Mouse (Mus musculus) lung, embryonic 15.5 days (tissue): Measurements from ENCODE around the gene Sycn. TPM values are rescaled to one million over a fixed set of nuclear protein-coding genes. Genes with fewer than 3 reads are reported as not detected.

Experiments used
- microRNA-seq: library from miRNA; unstranded; fragments of <30 nt; microRNA quantifications from one replicate; pipeline ENCODE4, GENCODE M21; 2016
- polyA plus RNA-seq: library from polyadenylated mRNA; unstranded; fragments of >200 nt; fragmentation: Nextera tagmentation; extraction: Ambion mirVana; gene quantifications from 2 replicates; pipeline ENCODE4 v1.2.1, GENCODE M21; 2015

Gene Sycn
- polyA plus RNA-seq, 1 experiment from 2014 or later: not detected

Small RNAs within 50 kb of the gene (microRNA-seq; reads per million reads assigned to microRNA genes)
- not detected for gene Mir7049

Other genes with a start within 250 kb of the Sycn start
- not detected in 2 replicates for gene Selenov, start 249.7 kb upstream of the Sycn start, polyA plus RNA-seq
- 0.75 and 0.94 TPM in 2 replicates for gene Dll3, start 238.6 kb upstream of the Sycn start, polyA plus RNA-seq
- 146 and 147 TPM in 2 replicates for gene Timm50, start 228.8 kb upstream of the Sycn start, polyA plus RNA-seq
- gene Supt5, start 202.1 kb upstream of the Sycn start, polyA plus RNA-seq: 83.2 and 88.4 TPM in 2 replicates
- 979 and 1,114 TPM in 2 replicates for gene Rps16, start 190.2 kb upstream of the Sycn start, polyA plus RNA-seq
- gene Plekhg2, start 168.3 kb upstream of the Sycn start, polyA plus RNA-seq: 59.4 and 67.9 TPM in 2 replicates
- 16.4 and 17.9 TPM in 2 replicates for gene Zfp36, start 160.6 kb upstream of the Sycn start, polyA plus RNA-seq
- gene Med29, start 148.2 kb upstream of the Sycn start, polyA plus RNA-seq: 51.2 and 53.8 TPM in 2 replicates
- gene Paf1, start 147.9 kb upstream of the Sycn start, polyA plus RNA-seq: 80.7 and 88.2 TPM in 2 replicates
- gene Gmfg, start 103.4 kb upstream of the Sycn start, polyA plus RNA-seq: 36.5 and 38.9 TPM in 2 replicates
- gene Lrfn1, start 88.9 kb upstream of the Sycn start, polyA plus RNA-seq: 3.1 and 3.8 TPM in 2 replicates
- not detected in 2 replicates for gene Ifnl2, start 30.4 kb upstream of the Sycn start, polyA plus RNA-seq
- gene Ifnl3, start 18.0 kb upstream of the Sycn start, polyA plus RNA-seq: not detected in 2 replicates
- gene Nccrp1, start 6.4 kb downstream of the Sycn start, polyA plus RNA-seq: not detected in 2 replicates
- gene Samd4b, start 57.3 kb downstream of the Sycn start, polyA plus RNA-seq: 21.3 and 21.6 TPM in 2 replicates
- gene Pak4, start 57.3 kb downstream of the Sycn start, polyA plus RNA-seq: 55.4 and 60.8 TPM in 2 replicates
- not detected in 2 replicates for gene Acp7, start 90.4 kb downstream of the Sycn start, polyA plus RNA-seq
- gene Fbxo27, start 152.0 kb downstream of the Sycn start, polyA plus RNA-seq: 6.3 and 6.5 TPM in 2 replicates
- 15.6 and 16.3 TPM in 2 replicates for gene Fbxo17, start 175.9 kb downstream of the Sycn start, polyA plus RNA-seq
- 116 and 124 TPM in 2 replicates for gene Mrps12, start 200.9 kb downstream of the Sycn start, polyA plus RNA-seq
- gene Sars2, start 201.1 kb downstream of the Sycn start, polyA plus RNA-seq: 27.2 and 27.7 TPM in 2 replicates
- not detected in 2 replicates for gene Ccer2, start 215.3 kb downstream of the Sycn start, polyA plus RNA-seq
- gene Sirt2, start 225.8 kb downstream of the Sycn start, polyA plus RNA-seq: 59.5 and 65.2 TPM in 2 replicates
- gene Nfkbib, start 226.6 kb downstream of the Sycn start, polyA plus RNA-seq: 36.9 and 38.7 TPM in 2 replicates
- gene Rinl, start 248.1 kb downstream of the Sycn start, polyA plus RNA-seq: 7.1 and 8.8 TPM in 2 replicates